Mouse (Mus musculus): ENCODE data around the gene Wnt5a.
A peak's percentile ranks its signal among the peaks of the same experiment; 100 is the strongest.

The Wnt5a gene

GRCm38 (mm10) chr14:28509441-28510340 is 5.1 kb downstream of the Wnt5a start:
- no peak for DNase-seq

- DNase-seq = no peak
Measured at GRCm38 (mm10) chr14:28510341-28511028, 5.9 kb downstream of the Wnt5a start.

GRCm38 (mm10) chr14:28511029-28511651 is 6.6 kb downstream of the Wnt5a start:
- DNase-seq = no peak

- DNase-seq = no peak
Measured at GRCm38 (mm10) chr14:28512805-28513590, 8.4 kb downstream of the Wnt5a start.

- no peak for DNase-seq
Measured at GRCm38 (mm10) chr14:28514171-28514570, 9.6 kb downstream of the Wnt5a start.

DNA sequence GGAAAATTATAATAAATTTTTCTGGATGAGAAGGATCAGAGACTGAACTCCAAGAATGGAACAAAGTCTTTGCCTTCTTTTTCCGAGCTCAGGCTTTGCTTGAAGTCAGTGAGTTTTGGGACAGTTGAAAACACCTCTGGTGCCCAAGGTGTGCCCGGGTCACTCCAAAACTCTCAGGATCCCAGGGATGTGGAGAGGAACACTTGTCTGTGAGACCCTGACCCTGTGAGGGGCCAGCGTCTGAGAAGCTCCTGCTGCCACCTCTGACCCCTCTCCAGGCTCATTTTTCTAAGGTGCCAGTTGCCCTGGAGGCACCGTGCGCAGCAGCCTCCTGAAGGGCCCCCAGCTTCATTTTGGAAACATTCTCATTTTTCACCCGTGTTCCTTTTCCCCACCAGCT is 10.8 kb downstream of the Wnt5a start:
- no peak for DNase-seq

DNA sequence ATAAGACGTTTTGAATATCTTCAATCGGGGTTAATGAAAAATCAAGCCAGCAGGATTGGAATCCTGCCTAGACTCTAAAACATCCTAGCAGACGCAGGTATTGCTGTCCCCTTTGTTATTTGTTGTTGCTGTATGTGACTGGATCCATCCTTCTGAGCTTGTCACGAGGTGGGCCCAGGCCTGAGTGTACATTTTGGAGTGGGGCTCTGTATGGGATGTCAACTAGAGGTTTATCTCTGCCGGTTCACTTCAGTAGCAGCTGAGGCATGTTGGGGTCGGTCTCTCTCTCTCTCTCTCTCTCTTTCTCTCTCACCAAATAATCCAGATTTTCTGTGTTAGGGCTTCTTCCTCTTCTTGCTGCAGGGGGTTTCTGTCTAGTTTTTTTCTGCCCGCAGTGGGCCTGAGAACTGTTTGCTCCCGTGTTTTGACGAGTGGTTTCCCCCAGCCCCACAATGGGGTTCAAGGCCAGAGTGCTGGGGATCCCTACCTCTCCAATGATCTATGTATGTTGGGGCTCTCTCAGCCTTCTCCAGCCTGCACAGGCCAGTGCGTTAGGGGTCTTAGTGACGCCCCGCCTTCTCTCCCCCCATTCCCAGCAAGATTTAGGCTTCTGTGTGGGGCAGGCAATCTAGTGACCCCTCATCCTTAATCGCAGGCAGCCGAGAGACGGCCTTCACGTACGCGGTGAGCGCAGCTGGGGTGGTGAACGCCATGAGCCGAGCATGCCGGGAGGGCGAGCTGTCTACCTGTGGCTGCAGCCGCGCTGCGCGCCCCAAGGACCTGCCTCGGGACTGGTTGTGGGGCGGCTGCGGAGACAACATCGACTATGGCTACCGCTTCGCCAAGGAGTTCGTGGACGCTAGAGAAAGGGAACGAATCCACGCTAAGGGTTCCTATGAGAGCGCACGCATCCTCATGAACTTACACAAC is 13.3 kb downstream of the Wnt5a start:
- DNase-seq = no peak

- no peak for DNase-seq
Measured at GRCm38 (mm10) chr14:28521106-28521505, 16.6 kb downstream of the Wnt5a start.

- no peak for DNase-seq
Measured at GRCm38 (mm10) chr14:28522611-28523010, 18.1 kb downstream of the Wnt5a start.

DNA sequence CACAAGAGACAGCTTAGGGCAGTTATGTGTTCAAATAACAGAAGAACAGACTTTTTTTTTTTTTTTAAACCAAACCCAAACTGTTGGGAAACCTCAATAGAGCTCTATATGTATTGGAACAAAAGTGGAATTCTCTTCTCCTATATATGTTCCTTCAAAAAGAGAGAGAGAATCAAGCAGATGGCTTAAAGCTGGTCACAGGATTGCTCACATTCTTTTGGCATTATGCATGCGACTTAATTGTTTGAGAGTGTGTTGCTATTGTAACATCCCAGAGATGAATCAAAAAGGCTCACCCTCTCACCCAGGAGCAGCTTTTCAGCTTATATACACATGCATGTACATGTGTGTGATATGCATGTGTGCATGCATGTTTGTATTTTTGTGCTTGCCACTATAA is 21.0 kb downstream of the Wnt5a start:
- DNase-seq = no peak

DNA sequence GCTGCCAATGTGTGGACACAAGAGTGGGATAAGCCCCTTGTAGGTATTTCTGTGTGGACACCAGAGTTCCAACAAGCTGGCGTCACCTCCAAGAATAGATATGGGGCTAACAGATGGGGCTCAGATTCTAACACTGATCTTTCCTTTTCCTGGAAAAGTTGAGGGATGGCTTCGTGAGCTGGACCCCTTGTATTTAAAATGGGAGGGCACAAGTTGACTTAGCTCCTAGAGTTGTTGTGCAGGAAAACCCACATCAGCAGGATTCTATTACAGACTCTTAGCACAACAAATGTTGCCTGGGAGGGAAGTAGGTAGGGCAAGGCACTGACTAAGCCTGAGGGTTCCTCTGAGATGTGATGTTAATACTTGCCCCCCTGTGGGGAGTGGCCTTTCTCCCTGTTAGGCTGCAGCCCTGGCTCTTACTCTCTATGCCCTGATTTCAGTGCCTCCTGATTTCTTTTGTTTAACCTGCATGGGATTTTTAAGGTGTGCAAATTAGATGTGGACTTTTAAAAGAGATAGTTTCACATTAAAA is 23.7 kb downstream of the Wnt5a start:
- no peak for DNase-seq

GRCm38 (mm10) chr14:28531531-28531930 is 27.0 kb downstream of the Wnt5a start:
- no peak for DNase-seq

GRCm38 (mm10) chr14:28532943-28533342 is 28.4 kb downstream of the Wnt5a start:
- no peak for DNase-seq

GRCm38 (mm10) chr14:28533876-28534275 is 29.3 kb downstream of the Wnt5a start:
- no peak for DNase-seq

GRCm38 (mm10) chr14:28535814-28536213 is 31.3 kb downstream of the Wnt5a start:
- DNase-seq = peak; percentile 44

- DNase-seq = no peak
Measured at GRCm38 (mm10) chr14:28539577-28539976, 35.0 kb downstream of the Wnt5a start.

DNA sequence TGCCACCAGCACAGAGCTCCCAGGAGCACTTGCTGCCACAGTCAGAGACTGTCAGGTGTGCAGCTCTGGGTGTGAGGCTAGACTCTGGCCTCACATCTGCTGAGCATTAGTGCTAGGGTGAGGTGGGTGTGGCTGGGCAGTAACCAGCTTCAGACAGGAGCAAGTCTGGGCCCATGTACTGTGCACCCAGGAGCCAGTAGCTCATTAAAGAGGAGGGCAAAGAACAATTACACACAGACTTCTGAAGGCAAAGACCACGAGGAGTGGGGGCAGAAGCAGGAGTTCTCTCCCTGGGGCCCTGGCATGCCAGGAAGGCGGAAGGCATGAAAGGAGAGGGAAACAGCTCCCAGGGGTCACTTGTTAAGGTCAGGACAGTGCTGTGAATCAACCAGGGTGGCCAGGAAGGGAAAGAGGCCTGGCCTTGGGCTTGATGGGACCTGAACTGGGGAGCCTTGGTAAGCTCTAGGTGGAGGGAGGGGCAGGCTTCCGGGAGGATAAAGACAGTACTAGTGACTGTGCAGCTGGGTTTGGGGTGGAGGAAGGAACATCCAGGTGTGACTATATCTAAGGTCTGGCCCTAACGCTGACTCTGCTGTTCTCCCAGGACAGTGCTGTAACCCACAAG is 37.7 kb downstream of the Wnt5a start:
- peak; percentile 86 for DNase-seq

DNA sequence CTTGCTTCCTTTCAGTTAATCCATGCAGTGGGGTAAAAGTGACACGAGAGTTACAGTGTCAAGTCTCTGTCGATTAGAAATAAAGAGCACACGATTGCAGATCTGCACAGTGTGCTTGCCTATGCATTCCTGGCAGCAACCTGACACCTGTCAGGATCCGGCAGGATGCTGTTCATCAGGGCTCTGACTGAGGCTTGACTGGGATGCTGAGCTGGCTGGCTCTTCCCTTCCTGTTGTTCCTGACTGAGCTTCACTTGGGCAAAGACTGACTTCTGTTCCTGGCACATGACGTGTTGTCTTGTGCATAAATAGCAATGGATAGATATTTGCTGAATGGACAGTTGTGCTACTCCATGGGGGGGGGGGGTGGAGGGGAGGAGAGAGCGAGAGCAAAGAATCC is 57.3 kb downstream of the Wnt5a start:
- peak; percentile 9 for DNase-seq

All from kidney, adult 11 months (tissue).